9 mouse cellular contexts compared by ENCODE assay signal in the genomic region with DNA sequence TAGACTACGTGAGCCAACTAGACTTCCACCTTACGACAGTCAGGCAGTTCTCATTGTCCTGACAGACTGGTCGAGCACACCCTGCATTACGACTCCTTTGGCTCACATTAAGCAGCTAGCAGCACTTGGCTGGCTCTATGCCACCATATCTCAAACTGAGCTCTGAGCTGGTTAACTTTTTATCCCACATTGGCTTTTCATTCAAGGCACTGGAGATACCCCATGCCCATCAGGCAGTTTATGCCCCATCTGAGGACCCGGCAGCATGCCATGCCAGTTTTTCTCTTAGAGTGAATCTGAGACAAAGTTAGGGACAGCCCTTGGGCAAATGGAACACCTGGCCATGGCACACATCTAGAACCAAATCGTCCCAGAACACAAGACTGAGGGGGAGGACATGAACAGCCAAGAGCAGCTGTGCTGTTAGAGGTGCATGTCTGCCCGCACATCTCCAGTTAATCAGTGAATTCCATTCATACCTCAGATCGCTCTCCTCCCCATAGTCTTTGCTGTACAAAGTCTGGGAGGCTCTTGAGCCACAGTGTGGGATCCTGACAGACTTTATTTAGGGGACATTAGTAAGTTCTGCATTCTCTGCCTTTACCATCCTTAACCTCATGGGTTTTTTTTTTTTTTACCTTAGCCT. TPM values are rescaled to one million over a fixed set of nuclear protein-coding genes. Genes with fewer than 3 reads are reported as not detected.
DNase-seq lines count a peak whose midpoint lies in the region; ATAC-seq and TF ChIP-seq lines count a peak whose summit lies in the region.
"Had no signal": no experiment of that assay in that cellular context is flagged by ENCODE, and none has a peak within 500 bp of the region (broad histone marks: within the 10 kb centered on the region; RNA-seq: fewer than 3 reads in every experiment).

No protein-coding gene starts in this region.

- TF ChIP-seq EP300 in stomach, postnatal 0 days (optimal IDR thresholded peaks at IDR 0.05): no peak

- no peak for TF ChIP-seq CTCF in kidney, postnatal 0 days (IDR thresholded peaks at IDR 0.05; ENCODE audit: low read depth)
- no peak for TF ChIP-seq CTCF in stomach, postnatal 0 days (IDR thresholded peaks at IDR 0.05; ENCODE audit: low read depth)

- DNase-seq in lung, adult 18-20 months: peak; percentile 15 to 31
- no peak for DNase-seq in lung, postnatal 25 days (ENCODE audit: low spot score)
- peak; percentile 44 to 56 for DNase-seq in heart, adult 9 months (ENCODE audit: low spot score in 2 of 2)
- DNase-seq in kidney, postnatal 0 days (ENCODE audit: low spot score): peak; percentile 52
- peak; percentile 27 for DNase-seq in stomach, postnatal 0 days (ENCODE audit: low spot score)
- DNase-seq in frontal cortex, postnatal 36 days (ENCODE audit: low spot score in 2 of 2): no peak
- DNase-seq in thymus, postnatal 10 days (ENCODE audit: low spot score in 2 of 2): no peak
- DNase-seq in layer of hippocampus, adult 8-10 months (ENCODE audit: low spot score in 2 of 2): no peak

- H3K36me3 ChIP-seq in kidney, postnatal 0 days (ENCODE audit: insufficient read depth, low read length): no peaks in the 10 kb centered on the region
- no peaks in the 10 kb centered on the region for H3K36me3 ChIP-seq in stomach, postnatal 0 days (ENCODE audit: control insufficient read depth, insufficient read depth, low read length)

- peaks cover 4% of the 10 kb centered on the region for H3K4me1 ChIP-seq in kidney, postnatal 0 days (replicated peaks; ENCODE audit: insufficient read depth, low read length)
- peaks cover 2% of the 10 kb centered on the region; the same call in 1 of the 2 replicates for H3K4me1 ChIP-seq in stomach, postnatal 0 days (replicated peaks; ENCODE audit: control insufficient read depth, insufficient read depth)

- H3K9me3 ChIP-seq in kidney, postnatal 0 days (replicated peaks; ENCODE audit: low read length): no peaks in the 10 kb centered on the region
- no peaks in the 10 kb centered on the region for H3K9me3 ChIP-seq in stomach, postnatal 0 days (ENCODE audit: control insufficient read depth, low read length)

- no peak overlapping the region for H3K27ac ChIP-seq in kidney, postnatal 0 days
- peak overlapping the region; percentile 41; the same call in 1 of the 2 replicates for H3K27ac ChIP-seq in stomach, postnatal 0 days (replicated peaks)
- H3K27ac ChIP-seq: macrophage had no signal

- H3K27me3 ChIP-seq in kidney, postnatal 0 days (ENCODE audit: insufficient read depth, low read length): no peaks in the 10 kb centered on the region
- no peaks in the 10 kb centered on the region for H3K27me3 ChIP-seq in stomach, postnatal 0 days (ENCODE audit: control insufficient read depth, insufficient read depth, low read length)

- H3K9ac ChIP-seq in kidney, postnatal 0 days (ENCODE audit: low read depth, low read length): no peak overlapping the region
- no peak overlapping the region for H3K9ac ChIP-seq in stomach, postnatal 0 days (ENCODE audit: low read length)

- ATAC-seq in kidney, postnatal 0 days (replicated peaks; ENCODE audit: low FRiP score, low read depth): no peak
- no peak for ATAC-seq in stomach, postnatal 0 days (ENCODE audit: low FRiP score, low TSS enrichment)

- H3K4me3 ChIP-seq in kidney, postnatal 0 days (replicated peaks; ENCODE audit: low read depth, low read length): no peak overlapping the region
- H3K4me3 ChIP-seq in stomach, postnatal 0 days (ENCODE audit: low read depth, low read length): no peak overlapping the region

- WGBS in kidney, postnatal 0 days: 44% methylated on average over 8 of the region's 8 CpGs
- WGBS in stomach, postnatal 0 days: 32% methylated on average over 8 of the region's 8 CpGs

- no peak overlapping the region for H3K4me2 ChIP-seq in kidney, postnatal 0 days (ENCODE audit: low read length)
- H3K4me2 ChIP-seq in stomach, postnatal 0 days (replicated peaks; ENCODE audit: low read depth): no peak overlapping the region

RNA-seq across cellular contexts. Expression of a gene that starts 49.5 kb away (rescaled TPM):
- polyA plus RNA-seq in kidney, postnatal 0 days (2015; fragmentation: Nextera tagmentation; extraction: Ambion mirVana): 4.9 and 5.0 TPM in 2 replicates
- polyA plus RNA-seq in stomach, postnatal 0 days (2015; fragmentation: Nextera tagmentation; extraction: Ambion mirVana): 5.7 and 5.8 TPM in 2 replicates
- 10 to 100 TPM in 3 of 4 experiments, 1 to 10 TPM in 1; 7.9 to 13.7 (median 11.4) TPM for total RNA-seq in layer of hippocampus, adult 8-10 months (2022)

Comparison
In these comparisons a context has a peak if more than half of its experiments do, and no peak if none do; other contexts are left out.
1. DNase-seq: peak in lung, adult 18-20 months (2 of 2), heart, adult 9 months (2 of 2), kidney, postnatal 0 days (single experiment) and stomach, postnatal 0 days (single experiment); none in lung, postnatal 25 days (single experiment), frontal cortex, postnatal 36 days (0 of 2), thymus, postnatal 10 days (0 of 2) and layer of hippocampus, adult 8-10 months (0 of 2).